Mouse (Mus musculus): ENCODE data around the gene Vash2. TPM values are rescaled to one million over a fixed set of nuclear protein-coding genes. Genes with fewer than 3 reads are reported as not detected.

Vash2 gene
- polyA plus RNA-seq, 1 experiment from 2014 or later = 61.0 TPM

- Histone ChIP-seq H3K36me3 (ENCODE audit: control insufficient read depth, insufficient read depth, low read length) (no peaks in the 10 kb centered on the region), H3K4me1 (replicated peaks; ENCODE audit: control insufficient read depth, insufficient read depth, low read length) (no peaks in the 10 kb centered on the region), H3K27ac (ENCODE audit: low read depth, low read length) (no peak overlapping the region), H3K9me3 (ENCODE audit: control insufficient read depth, low read length) (no peaks in the 10 kb centered on the region), H3K27me3 (ENCODE audit: control insufficient read depth, insufficient read depth, low read length) (no peaks in the 10 kb centered on the region), H3K4me2 (replicated peaks; ENCODE audit: low read depth, low read length) (no peak overlapping the region), H3K9ac (ENCODE audit: low read depth, low read length) (no peak overlapping the region), H3K4me3 (ENCODE audit: low read depth, low read length) (no peak overlapping the region)
- WGBS = 77% methylated on average over 8 of the region's 8 CpGs
- DNase-seq (ENCODE audit: low spot score) (no peak), ATAC-seq (ENCODE audit: low FRiP score) (no peak)
These were observed 59.2 kb downstream of the Vash2 start for GRCm38 (mm10) chr1:190919725-190920469.

GRCm38 (mm10) chr1:190918938-190919337 is 60.2 kb downstream of the Vash2 start:
- no peak overlapping the region for H3K9ac ChIP-seq (ENCODE audit: low read depth, low read length)
- no peaks in the 10 kb centered on the region for H3K9me3 ChIP-seq (ENCODE audit: control insufficient read depth, low read length)
- H3K36me3 ChIP-seq (ENCODE audit: control insufficient read depth, insufficient read depth, low read length) = no peaks in the 10 kb centered on the region
- no peaks in the 10 kb centered on the region for H3K4me1 ChIP-seq (replicated peaks; ENCODE audit: control insufficient read depth, insufficient read depth, low read length)
- H3K4me2 ChIP-seq (replicated peaks; ENCODE audit: low read depth, low read length) = no peak overlapping the region
- ATAC-seq (ENCODE audit: low FRiP score) (no peak), DNase-seq (ENCODE audit: low spot score) (no peak)
- no peak overlapping the region for H3K4me3 ChIP-seq (ENCODE audit: low read depth, low read length)
- H3K27ac ChIP-seq (ENCODE audit: low read depth, low read length) = no peak overlapping the region
- WGBS = 73% methylated on average over 7 of the region's 7 CpGs
- H3K27me3 ChIP-seq (ENCODE audit: control insufficient read depth, insufficient read depth, low read length) = no peaks in the 10 kb centered on the region

GRCm38 (mm10) chr1:190912623-190913022 is 66.5 kb downstream of the Vash2 start:
- WGBS = 61% methylated on average over 1 of the region's 1 CpGs
- ATAC-seq (ENCODE audit: low FRiP score) = no peak
- no peak overlapping the region for H3K27ac ChIP-seq (ENCODE audit: low read depth, low read length)
- no peak overlapping the region for H3K4me3 ChIP-seq (ENCODE audit: low read depth, low read length)
- H3K9me3 ChIP-seq (ENCODE audit: control insufficient read depth, low read length) = no peaks in the 10 kb centered on the region
- H3K4me1 ChIP-seq (replicated peaks; ENCODE audit: control insufficient read depth, insufficient read depth, low read length) = no peaks in the 10 kb centered on the region
- H3K4me2 ChIP-seq (replicated peaks; ENCODE audit: low read depth, low read length) = no peak overlapping the region
- H3K36me3 ChIP-seq (ENCODE audit: control insufficient read depth, insufficient read depth, low read length) = no peaks in the 10 kb centered on the region
- no peak overlapping the region for H3K9ac ChIP-seq (ENCODE audit: low read depth, low read length)
- H3K27me3 ChIP-seq (ENCODE audit: control insufficient read depth, insufficient read depth, low read length) = no peaks in the 10 kb centered on the region
- DNase-seq (ENCODE audit: low spot score) = peak; percentile 3

- no peaks in the 10 kb centered on the region for H3K36me3 ChIP-seq (ENCODE audit: control insufficient read depth, insufficient read depth, low read length)
- 0% methylated on average over 46 of the region's 47 CpGs for WGBS
- H3K9ac ChIP-seq (ENCODE audit: low read depth, low read length) = peak within 1 kb of the TSS; percentile 76
- peak within 1 kb of the TSS; percentile 89 for H3K4me2 ChIP-seq (replicated peaks; ENCODE audit: low read depth, low read length)
- no peaks in the 10 kb centered on the region for H3K9me3 ChIP-seq (ENCODE audit: control insufficient read depth, low read length)
- peak; percentile 95 for ATAC-seq (ENCODE audit: low FRiP score)
- no peaks in the 10 kb centered on the region for H3K4me1 ChIP-seq (replicated peaks; ENCODE audit: control insufficient read depth, insufficient read depth, low read length)
- peak within 1 kb of the TSS; percentile 88 for H3K4me3 ChIP-seq (ENCODE audit: low read depth, low read length)
- DNase-seq (ENCODE audit: low spot score) = peak; percentile 85
- H3K27me3 ChIP-seq (ENCODE audit: control insufficient read depth, insufficient read depth, low read length) = no peaks in the 10 kb centered on the region
- peak within 1 kb of the TSS; percentile 62 for H3K27ac ChIP-seq (ENCODE audit: low read depth, low read length)
These were observed 67.5 kb downstream of the Vash2 start, which contains the start of gene Rps6kc1 for GRCm38 (mm10) chr1:190911415-190912123. TSS of gene Rps6kc1 (minus strand) at chr1:190911770.

GRCm38 (mm10) chr1:190910836-190911235 is 68.3 kb downstream of the Vash2 start:
- Histone ChIP-seq H3K36me3 (ENCODE audit: control insufficient read depth, insufficient read depth, low read length) (no peaks in the 10 kb centered on the region), H3K4me1 (replicated peaks; ENCODE audit: control insufficient read depth, insufficient read depth, low read length) (no peaks in the 10 kb centered on the region), H3K4me2 (replicated peaks; ENCODE audit: low read depth, low read length) (peak overlapping the region; percentile 89), H3K4me3 (ENCODE audit: low read depth, low read length) (peak overlapping the region; percentile 88), H3K9me3 (ENCODE audit: control insufficient read depth, low read length) (no peaks in the 10 kb centered on the region), H3K9ac (ENCODE audit: low read depth, low read length) (peak overlapping the region; percentile 76), H3K27me3 (ENCODE audit: control insufficient read depth, insufficient read depth, low read length) (no peaks in the 10 kb centered on the region), H3K27ac (ENCODE audit: low read depth, low read length) (no peak overlapping the region)
- 84% methylated on average over 6 of the region's 6 CpGs for WGBS
- no peak for ATAC-seq (ENCODE audit: low FRiP score)
- no peak for DNase-seq (ENCODE audit: low spot score)

GRCm38 (mm10) chr1:190904714-190905113 is 74.4 kb downstream of the Vash2 start:
- Histone ChIP-seq H3K36me3 (ENCODE audit: control insufficient read depth, insufficient read depth, low read length) (0 out of 2 replicates have a peak, but pooled peaks cover 3% of the 10 kb centered on the region), H3K4me1 (replicated peaks; ENCODE audit: control insufficient read depth, insufficient read depth, low read length) (no peaks in the 10 kb centered on the region), H3K27ac (ENCODE audit: low read depth, low read length) (no peak overlapping the region), H3K9me3 (ENCODE audit: control insufficient read depth, low read length) (no peaks in the 10 kb centered on the region), H3K4me3 (ENCODE audit: low read depth, low read length) (no peak overlapping the region), H3K27me3 (ENCODE audit: control insufficient read depth, insufficient read depth, low read length) (no peaks in the 10 kb centered on the region), H3K4me2 (replicated peaks; ENCODE audit: low read depth, low read length) (no peak overlapping the region), H3K9ac (ENCODE audit: low read depth, low read length) (no peak overlapping the region)
- no peak for DNase-seq (ENCODE audit: low spot score)
- 95% methylated on average over 16 of the region's 16 CpGs for WGBS
- ATAC-seq (ENCODE audit: low FRiP score) = no peak

GRCm38 (mm10) chr1:190904136-190904535 is 75.0 kb downstream of the Vash2 start:
- 87% methylated on average over 3 of the region's 3 CpGs for WGBS
- Histone ChIP-seq H3K4me3 (ENCODE audit: low read depth, low read length) (no peak overlapping the region), H3K36me3 (ENCODE audit: control insufficient read depth, insufficient read depth, low read length) (0 out of 2 replicates have a peak, but pooled peaks cover 3% of the 10 kb centered on the region), H3K9ac (ENCODE audit: low read depth, low read length) (no peak overlapping the region), H3K9me3 (ENCODE audit: control insufficient read depth, low read length) (no peaks in the 10 kb centered on the region), H3K27ac (ENCODE audit: low read depth, low read length) (no peak overlapping the region), H3K4me1 (replicated peaks; ENCODE audit: control insufficient read depth, insufficient read depth, low read length) (no peaks in the 10 kb centered on the region), H3K27me3 (ENCODE audit: control insufficient read depth, insufficient read depth, low read length) (no peaks in the 10 kb centered on the region), H3K4me2 (replicated peaks; ENCODE audit: low read depth, low read length) (no peak overlapping the region)
- ATAC-seq (ENCODE audit: low FRiP score) (no peak), DNase-seq (ENCODE audit: low spot score) (no peak)

- no peaks in the 10 kb centered on the region for H3K9me3 ChIP-seq (ENCODE audit: control insufficient read depth, low read length)
- H3K9ac ChIP-seq (ENCODE audit: low read depth, low read length) = no peak overlapping the region
- no peaks in the 10 kb centered on the region for H3K4me1 ChIP-seq (replicated peaks; ENCODE audit: control insufficient read depth, insufficient read depth, low read length)
- 0 out of 2 replicates have a peak, but pooled peaks cover 3% of the 10 kb centered on the region for H3K36me3 ChIP-seq (ENCODE audit: control insufficient read depth, insufficient read depth, low read length)
- no peak overlapping the region for H3K27ac ChIP-seq (ENCODE audit: low read depth, low read length)
- DNase-seq (ENCODE audit: low spot score) (no peak), ATAC-seq (ENCODE audit: low FRiP score) (no peak)
- H3K4me2 ChIP-seq (replicated peaks; ENCODE audit: low read depth, low read length) = no peak overlapping the region
- no peak overlapping the region for H3K4me3 ChIP-seq (ENCODE audit: low read depth, low read length)
- 73% methylated on average over 2 of the region's 2 CpGs for WGBS
- H3K27me3 ChIP-seq (ENCODE audit: control insufficient read depth, insufficient read depth, low read length) = no peaks in the 10 kb centered on the region
These were observed 78.0 kb downstream of the Vash2 start for GRCm38 (mm10) chr1:190901082-190901481.
